Mouse (Mus musculus) left cerebral cortex, adult 18-20 months (tissue): Measurements from ENCODE around the gene Il23a. TPM values are rescaled to one million over a fixed set of nuclear protein-coding genes. Genes with fewer than 3 reads are reported as not detected.
"Not testable (repeated sequence)": the region's sequence is repeated elsewhere in the genome, so short reads cannot be mapped to it uniquely, and the experiment has no call there.

ENCODE experiments used
- DNase-seq, 2 experiments: peaks; one replicate each; pipeline ENCODE4 v3.0.0; 2021 to 2022; ENCODE audit warnings: low spot score in 2 of 2, mixed read lengths in 1 of 2
- long read RNA-seq, 2 experiments: library from polyadenylated mRNA; stranded (forward); transcript quantifications; one replicate each; pipeline ENCODE4 v2.0.0; 2021
- total RNA-seq, 2 experiments: library from RNA; stranded (reverse); gene quantifications; 2 replicates each; pipeline ENCODE4 v1.2.3; 2021

Il23a gene
- total RNA-seq = not detected
- long read RNA-seq, experiment 1 = 0 reads
- long read RNA-seq, experiment 2 = 0 reads

GRCm38 (mm10) chr10:128298702-128299171 is at the start of gene Il23a:
Gene Il23a (minus strand): TSS chr10:128298752.
- no peak for DNase-seq

- no peak for DNase-seq
Measured at GRCm38 (mm10) chr10:128347541-128347940, 49.0 kb upstream of the Il23a start.

GRCm38 (mm10) chr10:128344568-128345275 is 46.2 kb upstream of the Il23a start:
- DNase-seq = peak; percentile 59 to 66

- no peak for DNase-seq
Measured at GRCm38 (mm10) chr10:128343436-128343835, 44.9 kb upstream of the Il23a start.

- DNase-seq = no peak
Measured at GRCm38 (mm10) chr10:128340257-128340656, 41.7 kb upstream of the Il23a start.

- no peak for DNase-seq
Measured at GRCm38 (mm10) chr10:128338948-128339347, 40.4 kb upstream of the Il23a start.

- DNase-seq = no peak
Measured at GRCm38 (mm10) chr10:128338415-128338814, 39.9 kb upstream of the Il23a start.

- peak; percentile 94 to 95 for DNase-seq
Measured at GRCm38 (mm10) chr10:128337306-128338181, 39.0 kb upstream of the Il23a start, which contains the start of gene Cs. Gene Cs (plus strand): TSS chr10:128337734.

- no peak for DNase-seq
Measured at GRCm38 (mm10) chr10:128336597-128336996, 38.0 kb upstream of the Il23a start.

- DNase-seq = no peak
Measured at GRCm38 (mm10) chr10:128336195-128336594, 37.6 kb upstream of the Il23a start.

GRCm38 (mm10) chr10:128335582-128335981 is 37.0 kb upstream of the Il23a start:
- peak; percentile 69 to 77 for DNase-seq

GRCm38 (mm10) chr10:128332358-128333249 is 34.1 kb upstream of the Il23a start:
- not testable (repeated sequence) for DNase-seq

- DNase-seq = no peak
Measured at GRCm38 (mm10) chr10:128327610-128328009, 29.1 kb upstream of the Il23a start.

- DNase-seq = peak; percentile 17 to 27
Measured at GRCm38 (mm10) chr10:128326825-128327224, 28.3 kb upstream of the Il23a start.

- no peak for DNase-seq
Measured at GRCm38 (mm10) chr10:128323516-128323915, 25.0 kb upstream of the Il23a start.

GRCm38 (mm10) chr10:128322141-128323108 is 23.9 kb upstream of the Il23a start, which contains the start of gene Cnpy2:
Gene Cnpy2 (plus strand): TSS chr10:128322459.
- DNase-seq = peak; percentile 67 to 79

- DNase-seq = no peak
Measured at GRCm38 (mm10) chr10:128321641-128322040, 23.1 kb upstream of the Il23a start.

GRCm38 (mm10) chr10:128315578-128315977 is 17.0 kb upstream of the Il23a start:
- DNase-seq = no peak

- DNase-seq = no peak
Measured at GRCm38 (mm10) chr10:128310902-128311301, 12.3 kb upstream of the Il23a start.

GRCm38 (mm10) chr10:128310177-128310576 is 11.6 kb upstream of the Il23a start:
- DNase-seq = peak in 1 of 2 experiments; percentile 21
